Mouse (Mus musculus): Measurements from ENCODE around the gene Tab1. TPM values are rescaled to one million over a fixed set of nuclear protein-coding genes. Genes with fewer than 3 reads are reported as not detected.

Tab1 gene
- polyA plus RNA-seq, 1 experiment: 50.0 TPM

DNA sequence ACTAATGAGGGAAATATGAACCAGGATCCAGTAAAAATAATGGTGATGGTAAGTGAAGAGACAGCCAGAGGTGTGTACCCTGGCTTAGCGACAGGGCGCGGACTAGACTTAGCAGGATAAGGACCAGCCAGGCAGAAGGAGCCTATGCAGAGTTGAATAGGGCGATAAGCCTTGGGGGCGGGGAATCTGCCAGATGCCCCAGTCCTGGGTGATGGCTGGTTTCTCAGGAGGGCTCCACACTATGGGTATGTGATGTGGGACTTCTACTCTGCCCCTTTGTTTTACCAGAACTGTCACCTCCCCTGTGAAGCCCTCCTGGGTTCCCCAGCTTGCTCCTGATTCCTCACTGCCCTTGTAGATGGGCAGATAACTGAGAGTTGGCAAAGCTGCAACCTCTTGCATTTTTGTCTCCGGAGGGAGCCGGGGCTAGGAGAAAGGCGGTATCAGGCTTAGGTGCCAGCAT, 34.9 kb upstream of the Tab1 start:
- Histone ChIP-seq H3K4me1 (ENCODE audit: control insufficient read depth, insufficient read depth, low read length) (peaks cover 82% of the 10 kb centered on the region), H3K4me3 (replicated peaks; ENCODE audit: insufficient read depth, low read depth, low read length) (peak overlapping the region; percentile 0), H3K27me3 (ENCODE audit: control insufficient read depth, insufficient read depth, low read length) (no peaks in the 10 kb centered on the region), H3K27ac (ENCODE audit: insufficient read depth, low read length) (peak overlapping the region; percentile 90)
- WGBS: 12% methylated on average over 8 of the region's 8 CpGs
- TF ChIP-seq CTCF (IDR thresholded peaks at IDR 0.05; ENCODE audit: borderline replicate concordance, insufficient read depth, low read depth, low read length) (no peak), POLR2A (IDR thresholded peaks at IDR 0.05; ENCODE audit: borderline replicate concordance, insufficient read depth, low read length) (no peak)
- DNase-seq: peak; percentile 44 to 59

DNA sequence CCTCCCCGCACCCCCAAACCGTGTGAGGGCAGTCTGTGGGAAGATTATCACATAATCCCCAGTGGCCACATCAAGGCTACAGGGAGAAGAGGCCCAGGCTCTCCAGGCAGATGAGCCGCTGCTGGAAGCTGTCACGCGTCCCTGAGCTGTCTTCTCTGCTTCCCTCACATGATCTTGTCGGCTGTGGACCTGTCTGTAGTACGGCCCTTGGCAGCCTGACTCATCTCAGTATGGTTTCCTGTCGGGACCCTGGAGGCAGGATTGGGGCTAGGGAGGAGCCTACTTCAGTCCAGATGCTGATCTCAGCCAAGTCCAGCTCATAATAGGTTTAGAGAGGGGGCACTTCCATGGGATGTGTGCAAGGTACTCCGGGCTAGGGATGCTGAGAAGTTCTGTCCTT, 34.1 kb upstream of the Tab1 start:
- no peaks in the 10 kb centered on the region for H3K27me3 ChIP-seq (ENCODE audit: control insufficient read depth, insufficient read depth, low read length)
- peak overlapping the region; percentile 90 for H3K27ac ChIP-seq (ENCODE audit: insufficient read depth, low read length)
- 13% methylated on average over 9 of the region's 9 CpGs for WGBS
- TF ChIP-seq POLR2A (IDR thresholded peaks at IDR 0.05; ENCODE audit: borderline replicate concordance, insufficient read depth, low read length) (no peak), CTCF (IDR thresholded peaks at IDR 0.05; ENCODE audit: borderline replicate concordance, insufficient read depth, low read depth, low read length) (no peak)
- peaks cover 86% of the 10 kb centered on the region for H3K4me1 ChIP-seq (ENCODE audit: control insufficient read depth, insufficient read depth, low read length)
- peak overlapping the region; percentile 33 for H3K4me3 ChIP-seq (replicated peaks; ENCODE audit: insufficient read depth, low read depth, low read length)
- peak in 1 of 2 experiments; percentile 45 for DNase-seq

DNA sequence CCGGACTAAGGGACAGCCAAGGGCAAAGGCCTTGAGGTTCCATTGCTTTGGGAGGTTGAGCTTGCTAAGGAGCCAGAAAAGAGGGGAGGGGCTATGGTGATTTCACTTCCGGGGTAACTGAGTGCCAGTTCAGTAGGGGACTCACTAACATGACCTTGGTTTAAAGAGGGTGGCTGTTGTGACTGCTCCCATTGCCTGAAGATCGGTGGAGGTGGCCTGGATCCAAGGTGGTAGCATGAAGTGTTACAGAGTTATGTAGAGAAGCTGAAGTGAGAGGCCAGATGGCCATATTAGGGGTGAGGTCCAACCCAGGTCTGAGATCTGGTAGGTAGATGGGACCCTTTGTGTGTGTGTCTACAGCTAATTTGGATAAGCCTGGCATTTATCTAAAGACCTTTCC, 33.5 kb upstream of the Tab1 start:
- H3K4me3 ChIP-seq (replicated peaks; ENCODE audit: insufficient read depth, low read depth, low read length): no peak overlapping the region
- peaks cover 85% of the 10 kb centered on the region for H3K4me1 ChIP-seq (ENCODE audit: control insufficient read depth, insufficient read depth, low read length)
- peak; percentile 44 to 48 for DNase-seq
- WGBS: 21% methylated on average over 3 of the region's 3 CpGs
- no peak for TF ChIP-seq CTCF (IDR thresholded peaks at IDR 0.05; ENCODE audit: borderline replicate concordance, insufficient read depth, low read depth, low read length)
- TF ChIP-seq POLR2A (IDR thresholded peaks at IDR 0.05; ENCODE audit: borderline replicate concordance, insufficient read depth, low read length): no peak
- no peaks in the 10 kb centered on the region for H3K27me3 ChIP-seq (ENCODE audit: control insufficient read depth, insufficient read depth, low read length)
- peak overlapping the region; percentile 90 for H3K27ac ChIP-seq (ENCODE audit: insufficient read depth, low read length)

DNA sequence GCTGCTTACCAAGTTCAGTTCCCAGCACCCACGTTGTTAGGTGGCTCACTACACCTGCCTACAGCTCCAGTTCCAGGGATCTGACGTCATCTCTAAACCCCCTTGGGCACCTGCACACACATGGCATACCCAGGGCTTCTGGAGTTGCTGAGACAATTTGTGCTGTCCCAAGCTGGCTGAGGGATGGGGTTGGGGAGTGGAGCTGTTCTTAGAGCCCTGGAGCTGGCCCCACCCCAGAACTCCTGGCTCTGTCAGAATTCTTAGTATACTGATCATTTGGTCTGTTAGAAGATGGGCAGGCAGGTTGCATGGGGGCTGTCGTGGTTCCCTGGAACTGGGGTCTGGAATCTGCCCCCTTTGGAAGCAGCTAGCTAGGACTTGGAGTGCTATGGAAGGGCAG, 32.7 kb upstream of the Tab1 start:
- H3K4me1 ChIP-seq (ENCODE audit: control insufficient read depth, insufficient read depth, low read length): peaks cover 89% of the 10 kb centered on the region
- WGBS: 16% methylated on average over 3 of the region's 3 CpGs
- peak overlapping the region; percentile 90 for H3K27ac ChIP-seq (ENCODE audit: insufficient read depth, low read length)
- peak in 1 of 2 experiments; percentile 42 for DNase-seq
- TF ChIP-seq POLR2A (IDR thresholded peaks at IDR 0.05; ENCODE audit: borderline replicate concordance, insufficient read depth, low read length) (no peak), CTCF (IDR thresholded peaks at IDR 0.05; ENCODE audit: borderline replicate concordance, insufficient read depth, low read depth, low read length) (no peak)
- no peaks in the 10 kb centered on the region for H3K27me3 ChIP-seq (ENCODE audit: control insufficient read depth, insufficient read depth, low read length)
- no peak overlapping the region for H3K4me3 ChIP-seq (replicated peaks; ENCODE audit: insufficient read depth, low read depth, low read length)

DNA sequence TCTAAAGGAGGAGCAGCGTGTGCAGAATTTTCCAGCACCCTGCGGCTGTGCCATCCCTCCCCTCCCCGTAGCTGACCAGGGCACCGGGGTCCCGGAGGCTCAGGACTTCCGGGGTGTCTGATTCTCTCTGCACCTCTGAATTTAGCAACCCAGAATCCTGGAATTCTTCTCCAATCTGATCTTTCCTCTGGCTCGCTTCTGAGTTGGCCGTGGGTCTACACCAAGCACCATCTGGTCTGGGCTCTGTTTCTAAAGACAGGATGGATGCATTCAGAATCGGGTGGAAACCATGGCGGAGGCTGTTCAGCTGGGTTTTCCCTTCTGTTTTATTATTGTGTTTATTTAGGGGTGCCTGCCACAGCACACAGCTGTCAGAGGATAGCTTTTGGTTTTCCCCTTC, 32.1 kb upstream of the Tab1 start:
- Histone ChIP-seq H3K4me1 (ENCODE audit: control insufficient read depth, insufficient read depth, low read length) (peaks cover 91% of the 10 kb centered on the region), H3K27me3 (ENCODE audit: control insufficient read depth, insufficient read depth, low read length) (no peaks in the 10 kb centered on the region), H3K27ac (ENCODE audit: insufficient read depth, low read length) (peak overlapping the region; percentile 90), H3K4me3 (replicated peaks; ENCODE audit: insufficient read depth, low read depth, low read length) (peak overlapping the region; percentile 25)
- TF ChIP-seq POLR2A (IDR thresholded peaks at IDR 0.05; ENCODE audit: borderline replicate concordance, insufficient read depth, low read length): peak; percentile 43; the same call in 1 of the 2 replicates
- TF ChIP-seq CTCF (IDR thresholded peaks at IDR 0.05; ENCODE audit: borderline replicate concordance, insufficient read depth, low read depth, low read length): no peak
- 7% methylated on average over 10 of the region's 10 CpGs for WGBS
- peak; percentile 79 to 87 for DNase-seq

DNA sequence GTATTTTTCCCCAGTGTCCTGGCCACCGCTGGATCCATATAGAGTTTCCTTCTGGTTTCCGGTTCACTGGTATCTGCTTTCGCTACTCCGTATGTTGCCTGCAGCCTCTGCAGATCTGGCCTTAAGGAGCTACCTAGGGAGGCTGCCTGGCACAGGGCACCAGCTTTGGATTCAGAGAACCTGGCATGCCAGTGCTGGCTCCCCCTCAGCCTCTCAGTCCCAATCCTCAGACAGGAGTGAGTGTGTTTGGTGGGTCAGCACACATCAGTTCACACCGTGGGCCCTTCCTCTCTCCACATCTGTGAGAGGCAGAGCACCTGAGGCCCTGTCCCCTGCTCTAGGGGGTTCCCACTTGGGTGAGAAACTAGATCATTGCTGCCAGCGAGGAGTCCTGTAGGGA, 31.4 kb upstream of the Tab1 start:
- H3K4me1 ChIP-seq (ENCODE audit: control insufficient read depth, insufficient read depth, low read length): peaks cover 85% of the 10 kb centered on the region
- H3K4me3 ChIP-seq (replicated peaks; ENCODE audit: insufficient read depth, low read depth, low read length): peak overlapping the region; percentile 25
- no peaks in the 10 kb centered on the region for H3K27me3 ChIP-seq (ENCODE audit: control insufficient read depth, insufficient read depth, low read length)
- peak; percentile 63 to 67 for DNase-seq
- 18% methylated on average over 6 of the region's 6 CpGs for WGBS
- peak overlapping the region; percentile 90 for H3K27ac ChIP-seq (ENCODE audit: insufficient read depth, low read length)
- no peak for TF ChIP-seq CTCF (IDR thresholded peaks at IDR 0.05; ENCODE audit: borderline replicate concordance, insufficient read depth, low read depth, low read length)
- TF ChIP-seq POLR2A (IDR thresholded peaks at IDR 0.05; ENCODE audit: borderline replicate concordance, insufficient read depth, low read length): no peak

DNA sequence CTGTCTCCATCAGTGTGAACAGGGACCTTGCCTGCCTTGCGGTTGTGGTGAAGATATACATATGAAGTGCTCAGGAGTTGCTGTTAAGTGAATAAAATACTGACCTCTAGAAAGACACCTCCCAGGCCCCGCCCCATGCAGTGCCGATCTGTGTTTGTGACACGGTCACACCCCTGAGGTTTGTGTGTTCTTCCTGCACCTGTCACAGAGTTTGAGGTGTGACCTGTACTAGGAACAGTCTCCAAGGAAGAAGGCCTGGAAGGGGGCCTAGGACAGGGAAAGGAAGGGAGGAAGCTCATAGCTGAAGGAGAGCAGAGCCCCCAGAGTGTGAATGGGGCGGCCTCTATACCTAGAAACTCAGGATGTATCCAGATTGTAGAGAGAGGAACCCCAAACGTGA, 30.4 kb upstream of the Tab1 start:
- Histone ChIP-seq H3K4me3 (replicated peaks; ENCODE audit: insufficient read depth, low read depth, low read length) (no peak overlapping the region), H3K27me3 (ENCODE audit: control insufficient read depth, insufficient read depth, low read length) (no peaks in the 10 kb centered on the region), H3K27ac (ENCODE audit: insufficient read depth, low read length) (peak overlapping the region; percentile 90), H3K4me1 (ENCODE audit: control insufficient read depth, insufficient read depth, low read length) (peaks cover 85% of the 10 kb centered on the region)
- 42% methylated on average over 6 of the region's 6 CpGs for WGBS
- DNase-seq: peak; percentile 48 to 59
- no peak for TF ChIP-seq POLR2A (IDR thresholded peaks at IDR 0.05; ENCODE audit: borderline replicate concordance, insufficient read depth, low read length)
- no peak for TF ChIP-seq CTCF (IDR thresholded peaks at IDR 0.05; ENCODE audit: borderline replicate concordance, insufficient read depth, low read depth, low read length)

DNA sequence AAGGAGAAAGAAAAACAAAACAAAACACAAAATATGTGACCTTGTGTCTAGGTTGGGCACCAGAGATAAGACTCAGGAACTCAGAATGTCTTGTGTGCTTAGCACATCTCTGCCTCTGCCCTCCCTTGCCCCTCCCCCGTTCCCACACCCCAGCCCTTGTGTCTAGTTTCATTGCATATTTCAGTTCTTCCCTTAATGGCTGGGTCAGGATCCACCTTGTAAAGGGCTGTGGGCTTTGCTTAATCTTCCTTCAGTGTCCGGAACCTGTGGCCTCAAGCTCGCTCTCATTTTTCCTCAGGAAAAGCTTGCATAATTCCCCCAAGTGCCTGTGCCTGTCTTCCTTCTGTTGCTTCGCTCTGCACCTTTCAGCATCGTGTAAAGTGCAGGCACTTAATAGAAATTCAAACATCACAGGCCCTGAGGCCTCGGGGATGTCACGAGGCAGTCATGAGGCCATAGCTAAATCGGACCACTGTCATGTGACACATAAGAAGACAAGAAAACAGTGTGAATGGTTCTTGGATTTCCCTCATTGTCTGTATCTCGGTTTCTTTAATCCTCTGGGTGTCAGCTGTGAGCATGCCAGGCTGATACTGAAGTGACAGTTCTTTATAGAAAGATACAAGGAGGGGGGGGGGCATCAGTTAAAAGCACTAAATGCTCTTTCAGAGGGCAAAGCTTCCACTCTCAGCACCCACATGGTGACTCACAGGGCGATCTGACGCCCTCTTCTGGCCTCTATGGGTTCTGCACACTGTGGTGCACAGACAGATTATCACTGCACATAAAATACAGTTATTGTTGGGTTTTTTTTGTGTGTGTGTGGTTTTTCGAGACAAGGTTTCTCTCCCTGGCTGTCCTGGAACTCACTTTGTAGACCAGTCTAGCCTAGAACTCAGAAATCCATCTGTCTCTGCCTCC, 27.2 kb upstream of the Tab1 start:
- peaks cover 61% of the 10 kb centered on the region for H3K4me1 ChIP-seq (ENCODE audit: control insufficient read depth, insufficient read depth, low read length)
- no peak for DNase-seq
- TF ChIP-seq CTCF (IDR thresholded peaks at IDR 0.05; ENCODE audit: borderline replicate concordance, insufficient read depth, low read depth, low read length) (peak; percentile 20; the same call in 1 of the 2 replicates), POLR2A (IDR thresholded peaks at IDR 0.05; ENCODE audit: borderline replicate concordance, insufficient read depth, low read length) (no peak)
- WGBS: 64% methylated on average over 12 of the region's 12 CpGs
- no peak overlapping the region for H3K4me3 ChIP-seq (replicated peaks; ENCODE audit: insufficient read depth, low read depth, low read length)
- H3K27ac ChIP-seq (ENCODE audit: insufficient read depth, low read length): no peak overlapping the region
- H3K27me3 ChIP-seq (ENCODE audit: control insufficient read depth, insufficient read depth, low read length): no peaks in the 10 kb centered on the region

Data from cerebellum, adult 2 months (tissue).